Mouse (Mus musculus) megakaryocyte, embryonic 14.5 days (primary cell): ENCODE results near the gene Rnf224. TPM values are rescaled to one million over a fixed set of nuclear protein-coding genes. Genes with fewer than 3 reads are reported as not detected.

Experiments
- H3K27me3 ChIP-seq: replicated peaks from 2 replicates; pipeline ENCODE3; 2012; ENCODE audit warnings: inconsistent platforms
- H3K36me3 ChIP-seq: replicated peaks from 2 replicates; pipeline ENCODE3; 2012; ENCODE audit warnings: low read length, inconsistent platforms, mixed read lengths
- H3K4me1 ChIP-seq: 2 replicates; pipeline ENCODE4 v1.6.1; 2012; ENCODE audit warnings: inconsistent platforms
- H3K4me3 ChIP-seq: replicated peaks from 2 replicates; pipeline ENCODE3; 2012; ENCODE audit warnings: moderate library complexity, mild to moderate bottlenecking, inconsistent platforms
- H3K9me3 ChIP-seq: 2 replicates; pipeline ENCODE4 v1.6.1; 2012; ENCODE audit warnings: inconsistent platforms
- FLI1 ChIP-seq: IDR thresholded peaks from 2 replicates; pipeline ENCODE4 v1.6.1; 2012; ENCODE audit warnings: low read length, inconsistent platforms, mixed read lengths
- GATA1 ChIP-seq: IDR thresholded peaks from 3 replicates; pipeline ENCODE4 v1.6.1; 2012; ENCODE audit warnings: mixed read lengths, low read length, inconsistent platforms, borderline replicate concordance
- polyA plus RNA-seq: library from polyadenylated mRNA; stranded (reverse); fragments of >175 nt; gene quantifications from 2 replicates; pipeline ENCODE4 v1.2.3, GENCODE M21; 2012; ENCODE audit warnings: low replicate concordance; ENCODE audit not compliant: insufficient read depth

The Rnf224 gene
- not detected in 2 replicates for polyA plus RNA-seq

DNA sequence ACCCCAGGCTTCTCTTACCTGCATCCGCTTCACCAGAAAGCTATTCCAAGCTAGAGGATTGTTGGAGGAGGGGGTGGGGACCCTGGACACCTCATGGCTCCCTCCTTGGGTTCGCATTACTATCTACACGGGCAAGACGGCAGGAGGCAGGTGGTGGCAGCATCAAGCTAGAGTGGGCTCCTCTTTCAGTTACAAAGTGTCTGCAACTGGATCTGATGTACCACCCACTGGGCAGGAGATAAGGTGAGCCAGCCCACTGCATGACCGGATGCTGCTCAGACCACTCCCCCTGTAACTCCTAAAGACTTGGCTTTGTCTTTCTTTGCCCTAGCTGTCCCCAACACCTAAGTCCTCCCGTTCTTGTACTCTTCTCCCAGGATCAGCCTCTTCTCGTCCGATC is at the start of gene Rnf224:
Rnf224 (minus strand) TSS at position 174 of the 400 bp plus-strand sequence.
- Histone ChIP-seq H3K4me1 (peaks cover 49% of the 10 kb centered on the region), H3K4me3 (no peak within 1 kb of the TSS), H3K9me3 (no peaks in the 10 kb centered on the region), H3K27me3 (peaks cover 92% of the 10 kb centered on the region), H3K36me3 (no peaks in the 10 kb centered on the region)
- TF ChIP-seq FLI1 (no peak), GATA1 (no peak)

DNA sequence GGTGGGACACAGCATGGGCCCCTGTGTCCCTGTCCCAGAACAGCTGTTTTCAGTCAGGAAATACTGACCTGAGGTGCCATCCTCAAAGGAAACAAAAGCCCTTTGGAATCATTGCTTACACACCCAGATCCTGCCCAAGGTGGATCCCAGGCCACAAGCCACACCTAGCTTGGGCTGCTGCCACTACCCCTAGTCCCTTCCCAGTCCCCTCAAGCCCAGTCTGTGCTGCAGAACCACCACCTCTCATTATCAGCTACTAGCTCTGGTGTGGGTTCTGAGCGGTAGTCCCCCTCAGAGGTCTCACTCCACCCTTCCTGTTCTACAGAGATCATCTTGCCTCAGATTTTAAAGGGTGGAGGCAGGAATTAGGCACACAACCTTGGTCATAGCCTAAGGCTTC is 49.7 kb upstream of the Rnf224 start:
- H3K27me3 ChIP-seq = peaks cover 48% of the 10 kb centered on the region
- peaks cover 33% of the 10 kb centered on the region for H3K4me1 ChIP-seq
- H3K4me3 ChIP-seq = no peak overlapping the region
- TF ChIP-seq GATA1 = no peak
- TF ChIP-seq FLI1 = no peak
- peaks cover 52% of the 10 kb centered on the region for H3K36me3 ChIP-seq
- H3K9me3 ChIP-seq = no peaks in the 10 kb centered on the region

DNA sequence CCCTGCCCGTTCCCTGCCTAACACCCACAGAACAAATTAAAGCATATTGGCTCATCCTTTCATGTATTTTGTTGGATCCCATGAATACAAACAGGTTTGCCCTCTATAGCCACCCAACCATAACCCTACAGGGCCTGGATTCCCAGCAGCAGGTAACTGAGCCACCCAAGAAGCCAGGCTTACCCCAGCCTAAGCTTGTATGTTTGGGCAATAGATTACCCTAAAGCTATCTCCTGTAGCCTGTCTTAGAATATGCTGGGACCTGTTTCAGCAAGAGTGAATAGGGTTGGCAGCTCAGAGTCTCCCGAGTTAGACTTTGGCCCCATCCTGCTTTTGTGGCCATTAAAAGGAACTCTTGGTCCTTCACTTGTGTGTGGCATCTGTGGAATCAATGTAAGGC is 49.0 kb upstream of the Rnf224 start:
- Histone ChIP-seq H3K9me3 (no peaks in the 10 kb centered on the region), H3K36me3 (peaks cover 59% of the 10 kb centered on the region), H3K4me3 (no peak overlapping the region), H3K4me1 (peaks cover 25% of the 10 kb centered on the region), H3K27me3 (peaks cover 40% of the 10 kb centered on the region)
- TF ChIP-seq GATA1 (no peak), FLI1 (no peak)

DNA sequence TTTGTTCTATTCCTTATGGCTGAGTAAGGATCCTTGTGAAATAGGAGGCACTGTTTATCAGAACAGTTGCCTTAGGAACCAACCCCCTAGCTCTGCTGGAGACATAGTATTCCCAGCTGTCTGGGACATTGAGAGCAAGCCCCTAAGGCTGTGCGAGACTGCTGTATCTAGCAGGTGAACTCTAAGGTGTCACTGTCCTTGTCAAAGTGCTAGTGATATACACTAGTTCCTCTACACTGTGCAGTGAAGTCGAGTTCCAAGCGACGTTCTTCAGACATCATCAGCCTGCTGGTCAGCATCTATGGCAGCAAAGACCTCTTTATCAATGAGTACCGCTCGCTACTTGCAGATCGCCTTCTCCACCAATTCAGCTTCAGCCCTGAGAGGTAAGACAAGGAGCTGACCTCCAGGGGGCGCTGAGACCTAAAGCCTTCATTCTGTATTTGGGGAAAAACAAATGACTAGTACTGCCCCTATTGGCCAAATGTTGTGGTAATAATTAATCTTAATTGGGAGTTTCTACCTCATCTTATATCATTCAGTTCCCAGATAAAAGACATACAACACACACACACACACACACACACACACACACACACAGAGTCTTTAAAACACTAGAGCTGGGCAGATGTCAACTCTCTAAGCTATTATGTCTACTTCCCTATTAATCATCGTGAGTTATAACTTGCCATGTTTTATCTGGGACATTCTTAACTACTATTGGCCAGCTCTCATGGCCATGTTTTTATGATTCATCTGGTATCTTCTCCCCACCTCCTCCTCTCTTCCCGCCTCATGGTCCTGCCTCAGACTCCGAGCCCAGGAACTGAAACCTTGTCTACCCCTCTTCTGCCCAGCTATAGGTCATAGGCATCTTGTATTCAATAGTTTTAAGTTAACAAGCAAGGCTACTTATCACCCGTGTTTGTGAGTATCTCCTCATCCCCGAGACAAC is 42.6 kb upstream of the Rnf224 start:
- Histone ChIP-seq H3K9me3 (no peaks in the 10 kb centered on the region), H3K36me3 (peaks cover 97% of the 10 kb centered on the region), H3K4me3 (no peak overlapping the region), H3K27me3 (no peaks in the 10 kb centered on the region), H3K4me1 (peaks cover 10% of the 10 kb centered on the region; the same call in 1 of the 2 replicates)
- TF ChIP-seq FLI1 (no peak), GATA1 (no peak)

DNA sequence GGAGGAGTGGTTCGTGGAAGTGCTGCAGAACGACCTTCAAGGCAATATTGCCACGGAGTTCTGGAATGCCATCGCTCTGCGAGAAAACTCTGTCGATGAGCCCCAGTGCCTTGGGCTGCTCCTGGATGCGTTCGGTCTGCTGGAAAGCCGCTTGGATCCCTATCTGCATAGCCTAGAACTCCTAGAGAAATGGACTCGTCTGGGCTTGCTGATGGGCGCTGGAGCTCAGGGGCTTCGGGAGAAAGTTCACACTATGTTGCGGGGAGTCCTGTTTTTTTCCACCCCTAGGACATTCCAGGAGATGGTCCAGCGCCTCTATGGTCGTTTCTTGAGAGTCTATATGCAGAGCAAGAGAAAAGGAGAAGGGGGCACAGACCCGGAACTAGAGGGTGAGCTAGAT is 36.4 kb upstream of the Rnf224 start:
- Histone ChIP-seq H3K4me3 (peak overlapping the region; percentile 97), H3K9me3 (no peaks in the 10 kb centered on the region), H3K36me3 (peaks cover 80% of the 10 kb centered on the region), H3K4me1 (peaks cover 65% of the 10 kb centered on the region), H3K27me3 (no peaks in the 10 kb centered on the region)
- TF ChIP-seq GATA1 = no peak

DNA sequence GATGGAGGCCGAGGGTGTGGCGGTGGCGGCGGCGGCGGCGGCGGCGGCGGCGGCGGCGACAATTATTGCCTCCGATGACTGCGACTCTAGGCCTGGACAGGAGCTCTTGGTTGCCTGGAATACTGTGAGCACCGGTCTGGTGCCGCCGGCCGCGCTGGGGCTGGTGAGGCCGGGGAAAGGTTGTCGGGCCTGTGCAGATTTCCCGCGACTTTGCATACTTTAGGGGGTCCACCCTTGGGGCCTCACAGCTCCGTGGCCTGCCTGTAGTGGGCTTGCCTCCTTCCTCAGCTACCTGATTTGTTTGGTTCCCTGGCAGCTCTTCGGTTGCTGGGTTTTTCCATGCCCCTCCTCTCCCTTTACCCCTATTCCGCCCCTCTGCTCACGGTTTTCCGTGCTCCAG is 35.9 kb upstream of the Rnf224 start:
- no peak for TF ChIP-seq GATA1
- TF ChIP-seq FLI1 = no peak
- peak overlapping the region; percentile 97 for H3K4me3 ChIP-seq
- H3K4me1 ChIP-seq = peaks cover 70% of the 10 kb centered on the region
- no peaks in the 10 kb centered on the region for H3K27me3 ChIP-seq
- H3K9me3 ChIP-seq = no peaks in the 10 kb centered on the region
- H3K36me3 ChIP-seq = peaks cover 80% of the 10 kb centered on the region

DNA sequence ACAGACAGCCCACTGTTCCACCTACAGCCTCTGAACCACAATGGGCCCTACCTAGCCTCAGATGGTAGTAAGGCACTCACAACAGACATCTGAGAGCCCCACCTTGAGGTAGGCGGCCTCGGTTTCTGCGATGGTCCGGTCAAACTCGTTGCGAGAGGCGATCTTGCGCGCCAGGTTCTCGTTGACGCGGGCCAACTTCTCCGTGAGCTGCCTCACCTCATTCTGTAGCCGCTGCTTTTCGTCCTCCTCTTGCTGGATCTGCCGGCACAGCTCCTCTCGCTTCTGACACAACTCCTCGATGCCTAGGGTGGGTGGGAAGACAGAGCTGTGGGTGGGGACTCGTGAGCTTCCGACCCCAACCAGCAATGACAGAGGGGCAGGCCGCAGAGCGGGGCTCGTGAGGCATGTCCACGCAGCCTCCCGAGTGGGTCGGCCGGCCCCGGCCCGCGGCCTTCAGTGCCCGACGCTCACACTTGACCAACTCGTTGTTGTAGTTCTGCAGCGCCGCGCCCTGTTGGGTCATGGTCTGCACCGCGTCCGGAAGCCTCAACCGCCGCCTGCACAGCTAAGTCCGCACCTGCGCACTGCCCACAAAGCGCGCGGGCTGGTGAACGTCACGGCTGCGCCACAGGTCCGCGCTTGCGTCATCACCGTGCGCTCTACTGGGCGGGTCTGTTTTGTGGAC is 35.4 kb upstream of the Rnf224 start, which contains the start of the genes Ssna1 and Anapc2:
Ssna1 (minus strand) TSS at position 612 of the 685 bp plus-strand sequence.
Anapc2 (plus strand) TSS at position 652 of the 685 bp plus-strand sequence.
- Histone ChIP-seq H3K4me1 (peaks cover 76% of the 10 kb centered on the region), H3K27me3 (no peaks in the 10 kb centered on the region), H3K36me3 (peaks cover 80% of the 10 kb centered on the region), H3K9me3 (no peaks in the 10 kb centered on the region), H3K4me3 (peak within 1 kb of the TSS; percentile 97)
- TF ChIP-seq FLI1 = no peak

DNA sequence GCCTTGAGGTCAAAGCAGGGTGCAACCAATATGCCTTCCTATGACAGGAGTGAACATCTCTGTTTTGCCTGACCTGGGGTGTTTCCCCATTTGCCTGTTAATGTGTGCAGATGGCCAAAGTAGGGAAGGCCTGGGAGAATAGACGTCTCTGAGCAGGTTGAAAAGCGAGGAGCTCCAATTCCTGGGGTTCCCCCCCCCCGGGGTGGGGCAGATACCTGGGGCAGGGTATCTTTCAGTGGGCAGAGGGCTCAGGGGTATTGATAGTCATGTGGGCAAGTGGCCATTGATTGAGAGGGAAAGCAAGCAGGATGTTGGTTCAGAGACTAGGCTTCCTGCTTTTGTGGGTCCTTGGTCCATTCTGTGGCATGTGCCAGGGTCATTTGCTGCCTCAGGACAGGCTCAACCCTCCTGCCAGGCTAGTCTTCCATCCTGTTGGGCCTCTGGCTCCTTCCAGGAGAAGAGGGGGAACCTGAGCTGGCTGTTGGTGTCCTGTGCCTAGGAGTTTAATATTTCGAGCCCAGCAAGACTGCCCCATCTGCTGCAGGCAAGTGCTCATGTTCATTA is 31.2 kb upstream of the Rnf224 start:
- Histone ChIP-seq H3K27me3 (no peaks in the 10 kb centered on the region), H3K36me3 (peaks cover 58% of the 10 kb centered on the region), H3K4me1 (peaks cover 93% of the 10 kb centered on the region), H3K9me3 (no peaks in the 10 kb centered on the region), H3K4me3 (no peak overlapping the region)
- TF ChIP-seq FLI1 = no peak
- TF ChIP-seq GATA1 = no peak

DNA sequence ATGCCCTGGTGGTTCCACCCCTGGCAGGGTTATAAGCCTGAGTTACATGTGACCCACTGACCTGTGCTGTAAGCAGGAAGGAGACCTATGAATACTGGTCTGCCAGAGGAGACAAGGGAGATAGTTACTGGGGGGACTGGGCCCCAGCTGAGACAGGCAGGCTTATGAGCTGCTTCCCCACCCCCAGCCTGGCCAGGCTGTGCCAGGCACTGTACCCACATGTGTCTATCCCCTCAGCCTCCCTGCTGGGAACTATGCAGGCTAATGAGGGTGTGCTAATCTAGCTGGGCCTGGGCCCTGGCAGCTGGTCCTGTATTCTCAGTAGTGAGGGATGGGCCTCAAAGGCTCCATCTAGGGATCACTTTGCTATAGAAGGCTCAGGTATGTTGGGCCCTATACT is 30.7 kb upstream of the Rnf224 start:
- TF ChIP-seq FLI1 (no peak), GATA1 (no peak)
- Histone ChIP-seq H3K4me1 (peaks cover 92% of the 10 kb centered on the region), H3K9me3 (no peaks in the 10 kb centered on the region), H3K27me3 (no peaks in the 10 kb centered on the region), H3K4me3 (peak overlapping the region; percentile 51), H3K36me3 (peaks cover 58% of the 10 kb centered on the region)
